Mouse (Mus musculus): ENCODE data around the gene Bbof1.

Bbof1 gene

DNA sequence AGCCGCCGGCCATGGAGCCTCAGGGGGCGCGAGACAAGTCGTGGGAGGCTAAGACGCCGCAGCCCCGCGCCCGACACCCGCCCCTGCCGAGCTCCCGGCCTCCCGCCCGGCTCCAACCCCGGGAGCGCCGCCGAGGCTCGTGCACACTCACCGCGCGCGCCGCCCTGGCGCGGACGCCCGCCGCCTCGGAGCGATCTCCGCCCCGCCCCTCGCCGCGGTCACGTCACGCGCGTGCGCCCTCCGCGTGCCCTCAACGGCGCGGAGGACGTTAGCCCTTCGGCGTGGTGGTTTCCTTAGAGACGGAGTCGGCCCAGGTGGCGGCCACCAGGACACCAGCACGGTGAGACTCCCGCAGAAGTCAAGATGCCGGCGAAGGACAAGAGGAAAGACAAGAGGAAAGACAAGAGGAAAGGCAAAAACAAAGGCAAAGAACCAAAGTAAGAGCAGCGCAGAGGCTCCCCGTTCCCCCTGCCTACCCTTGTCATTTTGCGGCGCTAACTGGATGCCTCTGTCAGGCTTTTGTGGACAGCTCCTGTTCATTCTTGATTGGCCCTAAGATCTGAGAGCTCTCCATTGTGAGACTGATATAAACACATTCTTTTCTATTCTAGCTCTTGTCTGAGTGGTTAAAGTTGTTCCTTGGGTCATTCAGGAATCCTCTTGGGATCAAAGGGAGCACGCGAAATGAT is at the start of gene Bbof1, which contains the start of gene Entpd5:
TSS of gene Bbof1 (plus strand) at position 253 of the 689 bp plus-strand sequence.
TSS of gene Entpd5 (minus strand) at position 211 of the 689 bp plus-strand sequence.
- DNase-seq (ENCODE audit: low spot score), result peak; percentile 90

- peak; percentile 98 for DNase-seq (ENCODE audit: low spot score)
Observed at GRCm38 (mm10) chr12:84361555-84362489, 47.0 kb upstream of the Bbof1 start, which contains the start of the genes Coq6 and Fam161b. Gene Coq6, plus strand, starts transcription at chr12:84361657. Gene Fam161b, minus strand, starts transcription at chr12:84361833.

DNA sequence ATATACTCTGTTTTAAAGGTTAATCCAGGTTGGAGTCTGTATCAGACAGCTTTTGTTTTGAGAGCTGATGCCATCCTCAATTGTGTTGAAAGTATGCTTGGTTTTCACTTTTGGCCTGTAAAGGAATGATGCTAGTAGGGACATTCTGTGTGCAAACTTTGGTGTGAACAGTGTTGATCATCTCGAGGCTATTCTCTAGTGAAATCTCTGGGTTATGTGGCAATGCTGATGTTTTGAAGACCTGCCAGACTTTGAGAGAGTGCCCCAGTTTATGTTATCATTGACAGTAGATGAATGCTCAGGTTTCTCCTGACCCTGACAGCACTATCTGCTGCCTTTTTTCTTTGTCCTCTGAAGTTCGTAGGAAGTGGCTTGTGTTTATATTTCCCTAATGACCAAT is 46.0 kb upstream of the Bbof1 start:
- no peak for DNase-seq (ENCODE audit: low spot score)

GRCm38 (mm10) chr12:84364291-84364690 is 44.6 kb upstream of the Bbof1 start:
- DNase-seq (ENCODE audit: low spot score), result no peak

GRCm38 (mm10) chr12:84365137-84365536 is 43.7 kb upstream of the Bbof1 start:
- no peak for DNase-seq (ENCODE audit: low spot score)

GRCm38 (mm10) chr12:84366971-84367370 is 41.9 kb upstream of the Bbof1 start:
- no peak for DNase-seq (ENCODE audit: low spot score)

DNA sequence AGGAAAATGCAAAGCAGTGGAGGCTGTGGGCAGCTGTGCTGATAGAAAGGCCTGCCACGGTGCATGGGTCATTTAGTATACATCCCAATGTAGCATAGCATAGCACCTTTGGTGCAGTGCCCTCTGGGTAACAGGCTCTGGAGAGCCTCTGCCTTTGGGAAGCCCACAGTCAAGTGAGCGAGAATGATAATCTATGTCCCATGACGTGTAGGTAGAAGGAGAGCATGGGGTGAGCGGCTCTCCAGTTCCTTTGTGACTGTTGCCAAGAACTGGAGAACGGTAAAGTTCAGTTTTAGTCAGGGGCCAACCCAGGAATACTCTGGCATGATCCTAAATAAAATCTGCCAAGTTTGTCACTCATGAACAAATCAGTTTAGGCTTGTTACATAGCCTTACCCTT is 37.2 kb upstream of the Bbof1 start:
- no peak for DNase-seq (ENCODE audit: low spot score)

GRCm38 (mm10) chr12:84373831-84374481 is 34.9 kb upstream of the Bbof1 start:
- DNase-seq (ENCODE audit: low spot score), result peak; percentile 23

DNA sequence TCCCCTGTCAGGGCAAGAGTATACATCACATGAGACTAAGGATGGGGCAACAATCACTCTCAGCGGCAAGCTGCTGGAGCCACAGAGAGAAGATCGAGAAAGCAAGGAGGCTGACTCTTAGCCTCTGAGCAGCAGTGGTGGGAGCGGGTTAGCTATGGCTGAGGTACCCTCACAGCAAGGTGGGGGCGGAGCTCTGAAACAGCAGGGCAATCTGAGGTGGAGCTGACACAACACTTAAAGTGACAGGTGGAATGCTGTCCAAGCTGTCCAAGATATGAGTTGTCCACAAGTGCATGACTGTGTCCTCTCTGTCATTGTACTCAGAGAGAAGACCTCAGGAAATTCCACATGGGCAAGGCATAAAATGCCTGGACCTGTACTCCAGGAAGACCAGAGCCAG is 26.5 kb upstream of the Bbof1 start:
- no peak for DNase-seq (ENCODE audit: low spot score)

DNA sequence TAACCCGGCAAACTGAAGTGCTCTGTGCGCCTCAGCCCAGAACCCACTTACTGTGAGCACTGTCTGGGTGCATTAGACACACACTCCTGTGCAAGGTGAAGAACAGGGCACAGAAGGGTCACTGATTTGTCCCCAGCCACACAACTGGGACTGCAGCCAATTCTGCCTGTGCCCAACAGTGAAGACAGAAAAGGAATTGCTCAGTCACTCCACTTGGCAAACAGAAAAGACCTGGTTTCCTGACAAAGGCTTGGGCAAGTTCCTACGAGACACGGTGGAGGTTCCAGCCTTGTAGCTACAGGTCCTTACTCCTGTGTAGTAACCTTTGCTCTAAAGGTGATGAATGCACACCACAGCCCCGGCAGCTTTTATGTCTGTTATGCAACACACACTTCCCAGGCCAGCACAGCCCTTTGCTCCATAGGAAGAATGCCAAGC is 24.2 kb upstream of the Bbof1 start:
- DNase-seq (ENCODE audit: low spot score), result no peak

GRCm38 (mm10) chr12:84385408-84385807 is 23.5 kb upstream of the Bbof1 start:
- DNase-seq (ENCODE audit: low spot score), result no peak

GRCm38 (mm10) chr12:84388097-84388496 is 20.8 kb upstream of the Bbof1 start:
- no peak for DNase-seq (ENCODE audit: low spot score)

GRCm38 (mm10) chr12:84388774-84389400 is 20.0 kb upstream of the Bbof1 start:
- no peak for DNase-seq (ENCODE audit: low spot score)

- DNase-seq (ENCODE audit: low spot score), result no peak
Observed at GRCm38 (mm10) chr12:84390336-84390735, 18.5 kb upstream of the Bbof1 start.

- DNase-seq (ENCODE audit: low spot score), result no peak
Observed at GRCm38 (mm10) chr12:84392681-84393080, 16.2 kb upstream of the Bbof1 start.

DNA sequence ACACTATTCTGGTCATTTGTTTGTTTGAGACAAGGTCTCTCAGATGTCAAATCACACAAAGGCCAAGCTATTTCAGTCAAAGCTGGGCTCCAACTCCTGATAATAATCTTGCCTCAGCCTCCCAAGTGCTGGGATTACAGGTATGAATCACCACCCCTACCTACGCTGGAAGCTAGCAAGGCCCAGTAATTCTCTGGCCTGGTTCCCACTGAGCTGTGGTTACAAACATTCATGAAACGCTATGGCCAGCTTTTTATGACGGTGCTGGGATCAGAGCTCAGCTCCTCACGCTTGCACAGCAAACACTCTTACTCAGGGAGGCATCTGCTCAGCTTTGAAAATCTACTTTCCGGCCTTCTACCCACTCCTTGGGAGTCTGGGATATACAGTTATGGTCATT is 15.0 kb upstream of the Bbof1 start:
- DNase-seq (ENCODE audit: low spot score), result no peak

DNA sequence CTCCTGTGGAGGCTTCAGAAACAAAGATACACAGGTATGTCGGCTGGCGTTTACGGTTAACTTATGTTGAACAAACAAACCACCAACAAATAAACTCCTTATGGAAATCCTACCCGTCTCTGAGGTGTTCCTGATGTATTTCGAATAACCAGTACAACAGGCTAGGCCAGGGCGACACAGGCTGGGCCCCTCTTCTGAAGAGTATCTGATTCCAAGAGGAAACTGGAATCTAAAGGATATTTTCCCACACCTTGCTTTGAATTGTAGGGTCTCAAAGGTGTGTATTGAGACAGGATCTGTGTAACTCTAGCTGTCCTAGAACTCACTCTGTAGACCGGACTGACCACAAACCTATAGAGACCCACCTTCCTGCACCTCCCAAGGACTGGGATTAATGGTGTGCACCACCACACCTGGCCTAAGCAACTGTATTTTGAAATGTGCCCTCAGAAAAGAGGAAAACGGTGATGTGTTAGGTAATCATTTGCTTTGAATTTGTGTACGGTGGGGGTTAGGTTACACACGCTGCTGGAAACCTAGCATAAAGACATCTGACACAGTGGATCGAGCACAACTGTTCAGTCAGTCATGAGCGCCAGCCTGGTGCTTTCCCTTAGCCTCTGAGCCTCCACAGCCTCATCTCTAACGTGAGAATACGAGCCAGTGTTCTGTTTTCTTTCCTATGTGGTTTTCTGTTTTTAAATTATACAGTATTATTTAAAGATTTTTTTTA is 11.8 kb upstream of the Bbof1 start:
- no peak for DNase-seq (ENCODE audit: low spot score)

GRCm38 (mm10) chr12:84397685-84398084 is 11.2 kb upstream of the Bbof1 start:
- DNase-seq (ENCODE audit: low spot score), result no peak

DNA sequence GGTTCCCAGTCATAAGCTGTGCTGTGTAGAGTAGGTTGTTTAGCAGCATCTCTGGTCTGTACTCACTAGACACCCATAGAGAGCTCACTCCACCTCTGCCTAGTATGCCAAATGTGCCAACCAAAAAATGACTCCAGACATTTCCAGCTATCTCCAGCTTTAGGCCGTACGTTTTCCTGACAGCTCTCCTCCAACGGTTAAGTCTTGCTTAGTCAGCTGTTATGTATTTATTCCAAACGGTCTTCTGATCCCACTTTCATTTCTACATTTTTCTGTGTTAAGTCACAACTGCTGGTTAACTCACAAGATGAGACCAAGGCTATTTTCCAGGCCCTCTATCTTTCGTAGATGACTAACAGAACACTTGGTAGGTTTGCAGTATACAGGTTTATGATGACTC is 10.2 kb upstream of the Bbof1 start:
- no peak for DNase-seq (ENCODE audit: low spot score)

GRCm38 (mm10) chr12:84399135-84399534 is 9.7 kb upstream of the Bbof1 start:
- no peak for DNase-seq (ENCODE audit: low spot score)

- no peak for DNase-seq (ENCODE audit: low spot score)
Observed at GRCm38 (mm10) chr12:84399663-84400062, 9.2 kb upstream of the Bbof1 start.

All from layer of hippocampus, adult 11-12 months (tissue).